11 mouse cellular contexts compared by ENCODE assay signal in genomic region chr8:91329056-91329455, GRCm38 (mm10). TPM values are rescaled to one million over a fixed set of nuclear protein-coding genes. Genes with fewer than 3 reads are reported as not detected.
DNase-seq lines count a peak whose midpoint lies in the region; ATAC-seq and TF ChIP-seq lines count a peak whose summit lies in the region.
"Had no signal": no experiment of that assay in that cellular context is flagged by ENCODE, and none has a peak within 500 bp of the region (broad histone marks: within the 10 kb centered on the region; RNA-seq: fewer than 3 reads in every experiment).

No protein-coding gene starts in this region.

- TF ChIP-seq POLR2A in kidney, adult 2 months (IDR thresholded peaks at IDR 0.05; ENCODE audit: low read depth, low read length), result no peak

- 77% methylated on average over 9 of the region's 9 CpGs for WGBS in heart, embryonic 13.5 days
- 77% methylated on average over 9 of the region's 9 CpGs for WGBS in heart, postnatal 0 days
- WGBS in midbrain, embryonic 10.5 days, result 82% methylated on average over 9 of the region's 9 CpGs
- 85% methylated on average over 9 of the region's 9 CpGs for WGBS in kidney, adult 2 months

- no peak overlapping the region for H3K4me3 ChIP-seq in heart, embryonic 13.5 days
- no peak overlapping the region for H3K4me3 ChIP-seq in brown adipose tissue, adult 24 weeks (ENCODE audit: insufficient read depth, low read depth, low read length)
- no peak overlapping the region for H3K4me3 ChIP-seq in heart, postnatal 0 days (ENCODE audit: low read depth, low read length)
- H3K4me3 ChIP-seq in midbrain, embryonic 10.5 days, result no peak overlapping the region
- H3K4me3 ChIP-seq in kidney, adult 2 months (ENCODE audit: insufficient read depth, low read depth, low read length), result no peak overlapping the region

- H3K4me1 ChIP-seq in heart, embryonic 13.5 days, result peaks cover 48% of the 10 kb centered on the region
- H3K4me1 ChIP-seq in brown adipose tissue, adult 24 weeks (ENCODE audit: control insufficient read depth, insufficient read depth, insufficient read length, low read length), result peaks cover 24% of the 10 kb centered on the region
- peaks cover 42% of the 10 kb centered on the region for H3K4me1 ChIP-seq in heart, postnatal 0 days (ENCODE audit: control insufficient read depth, insufficient read depth)
- H3K4me1 ChIP-seq in midbrain, embryonic 10.5 days, result peaks cover 68% of the 10 kb centered on the region
- H3K4me1 ChIP-seq in kidney, adult 2 months (ENCODE audit: control insufficient read depth, insufficient read depth, low read length), result peaks cover 10% of the 10 kb centered on the region; the same call in 1 of the 2 replicates

- H3K36me3 ChIP-seq in heart, embryonic 13.5 days, result peaks cover 22% of the 10 kb centered on the region
- H3K36me3 ChIP-seq in heart, postnatal 0 days (replicated peaks; ENCODE audit: control insufficient read depth, insufficient read depth, low read length), result no peaks in the 10 kb centered on the region
- peaks cover 24% of the 10 kb centered on the region for H3K36me3 ChIP-seq in midbrain, embryonic 10.5 days
- H3K36me3 ChIP-seq in kidney, adult 2 months (ENCODE audit: control insufficient read depth, insufficient read depth, low read length), result no peaks in the 10 kb centered on the region

- H3K9ac ChIP-seq in heart, embryonic 13.5 days, result peak overlapping the region; percentile 40; the same call in 1 of the 2 replicates
- H3K9ac ChIP-seq in heart, postnatal 0 days (replicated peaks; ENCODE audit: low read depth, low read length), result no peak overlapping the region

- H3K4me2 ChIP-seq in heart, embryonic 13.5 days, result no peak overlapping the region
- no peak overlapping the region for H3K4me2 ChIP-seq in heart, postnatal 0 days (ENCODE audit: low read depth, low read length)

- TF ChIP-seq CTCF in heart, postnatal 0 days (IDR thresholded peaks at IDR 0.05; ENCODE audit: low read depth), result no peak
- TF ChIP-seq CTCF in kidney, adult 2 months (conservative IDR thresholded peaks at IDR 0.05; ENCODE audit: insufficient read depth, insufficient read length, low read depth, low read length), result no peak

- ATAC-seq in heart, embryonic 13.5 days (ENCODE audit: extremely low read depth, insufficient number of reproducible peaks, low FRiP score, low TSS enrichment), result no peak
- no peak for ATAC-seq in heart, postnatal 0 days (ENCODE audit: insufficient read depth, low read depth)
- ATAC-seq: CD4-positive, CD25-positive, alpha-beta regulatory T cell, adult 4 months; intestine, postnatal 0 days had no signal

- no peaks in the 10 kb centered on the region for H3K27me3 ChIP-seq in heart, embryonic 13.5 days (replicated peaks)
- H3K27me3 ChIP-seq in heart, postnatal 0 days (ENCODE audit: control insufficient read depth, insufficient read depth, low read length), result no peaks in the 10 kb centered on the region
- no peaks in the 10 kb centered on the region for H3K27me3 ChIP-seq in midbrain, embryonic 10.5 days (ENCODE audit: low read depth, poor library complexity, severe bottlenecking)
- H3K27me3 ChIP-seq in kidney, adult 2 months (replicated peaks; ENCODE audit: control insufficient read depth, insufficient read depth, low read length), result no peaks in the 10 kb centered on the region

- no peaks in the 10 kb centered on the region for H3K9me3 ChIP-seq in heart, embryonic 13.5 days
- no peaks in the 10 kb centered on the region for H3K9me3 ChIP-seq in heart, postnatal 0 days (replicated peaks; ENCODE audit: control insufficient read depth, low read length)
- H3K9me3 ChIP-seq in midbrain, embryonic 10.5 days (replicated peaks), result no peaks in the 10 kb centered on the region

- H3K27ac ChIP-seq in heart, embryonic 13.5 days (replicated peaks), result peak overlapping the region; percentile 74
- peak overlapping the region; percentile 62 for H3K27ac ChIP-seq in brown adipose tissue, adult 24 weeks (replicated peaks; ENCODE audit: low read depth, low read length)
- peak overlapping the region; percentile 71 for H3K27ac ChIP-seq in heart, postnatal 0 days (ENCODE audit: low read depth)
- peak overlapping the region; percentile 63; the same call in 1 of the 2 replicates for H3K27ac ChIP-seq in midbrain, embryonic 10.5 days (replicated peaks)
- H3K27ac ChIP-seq in kidney, adult 2 months (ENCODE audit: insufficient read depth, low read depth, low read length), result no peak overlapping the region

- TF ChIP-seq EP300 in heart, postnatal 0 days (IDR thresholded peaks at IDR 0.05; ENCODE audit: low read depth), result no peak

- intact Hi-C loops in heart, postnatal 14 days (cut with DNase I), result no loop called here

- DNase-seq in heart, postnatal 14 days, result no peak
- DNase-seq in heart, postnatal 0 days (ENCODE audit: low spot score), result no peak
- no peak for DNase-seq in midbrain, embryonic 10.5 days (ENCODE audit: low spot score)
- DNase-seq in left cerebral cortex, adult 11 months (ENCODE audit: low spot score), result no peak
- DNase-seq in kidney, adult 2 months, result no peak
- DNase-seq in thymus, postnatal 14 days, result no peak
- DNase-seq: spleen, adult 18-20 months had no signal

RNA-seq across cellular contexts. Expression of gene Fto, which starts 15.7 kb away (rescaled TPM):
- 64.3 and 66.0 TPM in 2 replicates for polyA plus RNA-seq in heart, embryonic 13.5 days (2015; fragmentation: Nextera tagmentation; extraction: Ambion mirVana)
- 10 to 100 TPM; 68.6 to 70.4 TPM for total RNA-seq in heart, postnatal 14 days (2021)
- polyA plus RNA-seq in brown adipose tissue, adult 24 weeks (2012; ENCODE audit: insufficient read depth, insufficient read length, missing spikeins), result 29.5 and 39.7 TPM in 2 replicates
- total RNA-seq in heart, postnatal 0 days (2014; rRNA removed; ENCODE audit: low replicate concordance), result 43.9 and 50.6 TPM in 2 replicates
- polyA plus RNA-seq in heart, postnatal 0 days (2015; fragmentation: Nextera tagmentation; extraction: Ambion mirVana), result 39.3 and 41.1 TPM in 2 replicates
- 91.3 and 105 TPM in 2 replicates for polyA plus RNA-seq in midbrain, embryonic 10.5 days (2016; fragmentation: Nextera tagmentation; extraction: Ambion mirVana)
- 40.9 and 43.9 TPM in 2 replicates for polyA plus RNA-seq in kidney, adult 2 months (2012; rRNA removed)

RNA-seq across cellular contexts. Expression of gene Rpgrip1l, which starts 16.0 kb away (rescaled TPM):
- polyA plus RNA-seq in heart, embryonic 13.5 days (2015; fragmentation: Nextera tagmentation; extraction: Ambion mirVana), result 6.2 and 6.9 TPM in 2 replicates
- 1 to 10 TPM; 3.2 to 3.6 TPM for total RNA-seq in heart, postnatal 14 days (2021)
- 3.3 and 3.6 TPM in 2 replicates for polyA plus RNA-seq in brown adipose tissue, adult 24 weeks (2012; ENCODE audit: insufficient read depth, insufficient read length, missing spikeins)
- total RNA-seq in heart, postnatal 0 days (2014; rRNA removed; ENCODE audit: low replicate concordance), result 3.6 and 4.1 TPM in 2 replicates
- 4.3 and 4.7 TPM in 2 replicates for polyA plus RNA-seq in heart, postnatal 0 days (2015; fragmentation: Nextera tagmentation; extraction: Ambion mirVana)
- polyA plus RNA-seq in midbrain, embryonic 10.5 days (2016; fragmentation: Nextera tagmentation; extraction: Ambion mirVana), result 9.8 and 10.4 TPM in 2 replicates
- 1.6 and 2.1 TPM in 2 replicates for polyA plus RNA-seq in kidney, adult 2 months (2012; rRNA removed)
